Mouse (Mus musculus) urinary bladder, postnatal 4 days (tissue): ENCODE results near the gene Zfp866.

ENCODE experiments used
- DNase-seq, 2 experiments: peaks; one replicate each; pipeline ENCODE4 v3.0.0; 2021 to 2022; ENCODE audit warnings: low spot score in 2 of 2

The Zfp866 gene

DNA sequence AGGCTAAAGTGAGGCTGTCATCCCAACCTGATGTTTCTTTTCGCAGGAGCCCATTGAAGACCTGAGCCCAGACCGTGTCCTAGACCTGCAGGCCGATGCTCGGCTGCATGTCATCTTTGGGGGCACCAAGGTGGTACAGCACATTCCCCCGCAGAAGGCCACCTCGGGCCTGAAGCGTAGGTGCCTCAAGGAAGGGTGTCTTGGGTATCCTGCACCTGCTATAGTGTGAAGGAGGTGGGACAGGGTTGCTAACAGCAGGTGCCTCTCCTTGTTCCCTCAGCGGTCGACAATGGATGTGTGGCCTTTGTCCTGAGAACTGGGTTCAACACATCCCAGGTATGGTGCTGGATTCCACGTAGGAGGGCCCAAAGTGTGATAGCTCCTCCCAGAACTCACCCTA is 6.7 kb upstream of the Zfp866 start:
- peak in 1 of 2 experiments; percentile 56 for DNase-seq

GRCm38 (mm10) chr8:69796721-69797345 is 5.9 kb upstream of the Zfp866 start:
- peak; percentile 16 to 52 for DNase-seq

DNA sequence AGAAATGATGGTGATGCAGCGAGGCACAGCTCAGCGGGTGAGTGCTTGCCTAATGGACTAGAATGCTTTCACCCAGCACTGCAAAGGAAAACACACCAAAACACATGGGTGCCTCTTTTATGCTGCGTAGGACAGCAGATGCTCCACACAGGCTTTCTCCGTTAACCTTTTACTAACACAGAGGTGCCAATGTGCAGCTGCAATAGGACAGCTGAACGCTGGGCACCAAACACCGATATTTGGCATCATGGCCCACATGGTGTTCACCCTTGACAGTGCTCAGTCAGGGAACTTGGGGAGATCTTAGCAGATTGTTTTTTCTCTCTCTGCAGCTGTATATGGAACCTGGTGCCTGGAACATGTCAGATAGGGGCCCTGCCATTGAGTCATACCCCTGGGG is 3.9 kb upstream of the Zfp866 start:
- peak; percentile 5 to 42 for DNase-seq

- peak; percentile 16 to 56 for DNase-seq
These were observed 3.1 kb upstream of the Zfp866 start for GRCm38 (mm10) chr8:69794096-69794495.

DNA sequence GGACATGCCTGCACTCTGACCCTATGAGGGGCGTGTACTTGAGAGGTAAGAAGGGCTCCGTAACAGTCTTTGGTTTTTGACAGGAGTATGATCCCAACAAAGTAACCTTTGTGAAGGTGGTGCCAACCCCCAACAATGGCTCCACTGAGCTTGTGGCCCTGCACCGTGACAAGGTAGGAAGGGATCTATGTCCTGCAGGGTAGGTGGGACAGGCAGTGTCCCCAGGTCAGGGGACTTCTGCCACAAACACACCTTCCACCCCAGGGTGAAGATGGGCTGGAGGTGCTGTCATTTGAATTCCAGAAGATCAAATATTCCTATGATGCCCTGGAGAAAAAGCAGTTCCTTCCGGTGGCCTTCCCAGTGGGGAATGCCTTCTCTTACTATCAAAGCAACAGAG is 2.7 kb upstream of the Zfp866 start:
- peak; percentile 14 to 32 for DNase-seq

DNA sequence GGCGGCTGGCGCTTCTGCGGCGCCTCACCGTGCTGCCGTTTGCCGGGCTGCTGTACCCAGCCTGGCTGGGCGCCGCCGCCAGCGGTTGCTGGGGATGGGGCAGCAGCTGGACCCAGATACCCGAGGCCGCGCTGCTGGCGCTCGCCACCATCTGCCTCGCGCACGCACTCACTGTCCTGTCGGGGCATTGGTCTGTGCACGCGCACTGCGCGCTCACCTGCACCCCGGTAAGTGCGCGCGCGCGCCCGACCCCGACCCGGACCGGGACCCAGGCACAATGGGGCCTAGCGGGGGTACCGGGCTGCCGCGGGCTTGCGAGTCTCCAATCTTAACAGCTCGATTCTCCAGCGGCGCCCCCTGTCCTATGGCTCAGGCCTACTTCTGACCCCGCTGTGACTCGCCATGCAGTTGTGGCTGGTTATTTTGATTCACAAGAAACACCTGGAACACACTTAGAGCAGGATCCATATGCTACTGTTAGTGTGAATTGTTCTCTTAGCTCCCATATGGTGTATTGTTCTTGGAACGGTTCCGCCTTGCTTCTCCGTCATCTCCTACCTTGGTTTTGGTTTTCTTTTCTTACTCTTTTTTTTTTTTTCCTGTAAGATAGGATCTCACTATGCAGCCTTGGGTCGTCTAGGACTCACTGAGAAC is 564 bp upstream of the Zfp866 start:
- peak in 1 of 2 experiments; percentile 61 for DNase-seq

GRCm38 (mm10) chr8:69790364-69790763 is 614 bp downstream of the Zfp866 start:
- no peak for DNase-seq

DNA sequence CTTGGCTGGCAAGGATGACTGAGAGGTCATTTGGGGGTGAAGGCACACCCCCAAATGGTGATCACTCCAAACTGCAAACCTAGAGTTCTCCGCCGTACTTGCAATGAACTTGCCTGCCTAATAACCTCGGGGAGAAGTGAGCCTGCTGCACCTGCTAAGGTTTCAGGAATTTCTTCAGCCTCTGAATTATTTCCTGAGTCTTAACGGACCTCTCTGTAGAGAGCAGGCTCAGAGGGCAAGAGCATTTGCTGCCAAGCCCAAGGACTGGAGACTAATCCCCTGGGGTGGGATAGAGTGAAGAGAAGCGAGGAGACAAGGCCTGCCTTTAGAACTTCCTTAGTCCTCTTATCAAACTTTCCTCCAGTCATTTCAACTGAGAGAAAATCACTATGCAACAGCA is 1.2 kb downstream of the Zfp866 start:
- no peak for DNase-seq

- no peak for DNase-seq
These were observed 1.9 kb downstream of the Zfp866 start for GRCm38 (mm10) chr8:69789105-69789504.

DNA sequence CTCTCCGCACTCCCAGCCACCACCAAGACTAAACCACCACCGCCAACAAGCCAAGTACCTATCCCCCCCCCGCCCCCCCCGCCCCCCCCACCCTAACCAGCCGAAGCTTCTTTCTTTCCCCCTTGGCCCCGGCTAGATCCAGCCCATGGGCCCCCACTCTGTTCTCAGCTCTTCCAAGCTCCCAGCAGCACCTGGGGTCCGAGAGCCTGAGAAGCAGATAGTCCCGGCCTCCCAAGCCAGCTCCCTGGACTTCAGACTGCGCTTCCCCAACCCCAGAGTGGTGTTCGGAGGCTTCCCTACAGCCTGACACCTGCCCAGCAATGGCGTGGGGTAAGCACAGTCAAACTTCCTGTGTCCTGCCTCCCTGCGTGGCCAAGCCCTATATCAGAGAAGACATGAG is 13.9 kb downstream of the Zfp866 start:
- no peak for DNase-seq

DNA sequence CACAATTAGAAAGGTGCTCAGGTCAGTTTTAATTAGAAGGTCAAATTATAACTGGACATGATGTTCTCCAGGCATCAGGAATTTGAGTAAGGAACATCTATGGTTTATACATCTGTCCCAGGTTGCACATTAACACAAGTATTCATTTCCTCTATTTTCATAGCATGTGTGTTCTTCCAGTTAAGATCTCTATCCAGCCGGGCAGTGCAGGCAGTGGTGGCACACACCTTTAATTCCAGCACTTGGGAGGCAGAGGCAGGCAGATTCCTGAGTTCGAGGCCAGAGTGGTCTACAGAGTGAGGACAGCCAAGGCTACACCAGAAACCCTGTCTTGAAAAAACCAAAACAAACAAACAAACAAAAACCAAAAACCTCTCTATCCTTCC is 15.8 kb downstream of the Zfp866 start:
- DNase-seq: no peak

GRCm38 (mm10) chr8:69774503-69775148 is 16.4 kb downstream of the Zfp866 start, which contains the start of gene Gm20422:
Gene Gm20422 (minus strand): TSS chr8:69774886.
- peak; percentile 84 for DNase-seq

DNA sequence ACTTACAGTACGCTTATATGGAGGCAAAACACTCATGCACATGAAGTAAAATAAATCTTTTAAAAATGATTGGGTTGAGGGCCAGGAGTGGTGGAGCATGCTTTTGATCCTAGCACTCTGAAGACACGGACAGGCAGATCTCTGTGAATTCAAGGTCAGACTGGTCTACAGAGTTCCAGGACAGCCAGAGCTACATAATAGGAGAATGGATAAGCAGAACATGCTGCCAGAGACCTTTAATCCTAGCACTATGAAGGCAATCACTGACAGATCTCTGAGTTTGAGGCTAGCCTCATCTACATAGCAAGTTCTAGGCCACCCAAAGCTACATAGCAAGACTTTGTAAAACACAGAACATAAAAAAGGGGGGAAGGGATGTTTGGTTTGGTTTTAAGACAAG is 18.9 kb downstream of the Zfp866 start:
- DNase-seq: no peak

GRCm38 (mm10) chr8:69771221-69771620 is 19.8 kb downstream of the Zfp866 start:
- DNase-seq: no peak

DNA sequence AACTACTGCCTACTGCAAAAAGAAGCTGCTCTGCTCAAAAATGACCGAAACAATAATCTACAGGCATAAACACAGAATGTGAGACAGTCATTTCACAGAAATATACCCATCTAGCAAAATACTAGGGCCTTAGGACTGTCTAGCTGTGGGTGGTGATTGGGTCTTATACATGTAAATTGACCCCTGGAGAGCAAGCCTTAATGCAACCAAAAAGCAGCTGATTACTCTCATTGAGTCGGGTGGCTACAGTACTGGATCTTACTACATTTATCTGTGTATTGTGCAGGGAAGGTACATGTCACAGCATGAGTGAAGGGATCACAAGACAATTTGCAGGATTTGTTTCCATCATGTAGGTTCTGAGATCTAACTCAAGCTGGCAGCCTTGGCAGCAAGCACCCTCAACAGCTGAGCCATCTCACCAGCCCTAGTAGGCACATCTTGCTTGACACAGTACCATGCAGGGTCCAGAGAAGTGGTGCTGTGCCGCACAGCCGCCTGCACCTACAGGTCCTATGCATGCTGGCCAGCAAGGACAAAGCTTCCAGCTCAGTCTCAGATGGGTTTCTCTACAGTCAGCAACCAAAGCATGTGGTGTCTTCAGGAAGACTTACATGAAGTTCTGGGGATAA is 29.0 kb downstream of the Zfp866 start:
- no peak for DNase-seq

- no peak for DNase-seq
These were observed 32.7 kb downstream of the Zfp866 start for GRCm38 (mm10) chr8:69758316-69758715.

DNA sequence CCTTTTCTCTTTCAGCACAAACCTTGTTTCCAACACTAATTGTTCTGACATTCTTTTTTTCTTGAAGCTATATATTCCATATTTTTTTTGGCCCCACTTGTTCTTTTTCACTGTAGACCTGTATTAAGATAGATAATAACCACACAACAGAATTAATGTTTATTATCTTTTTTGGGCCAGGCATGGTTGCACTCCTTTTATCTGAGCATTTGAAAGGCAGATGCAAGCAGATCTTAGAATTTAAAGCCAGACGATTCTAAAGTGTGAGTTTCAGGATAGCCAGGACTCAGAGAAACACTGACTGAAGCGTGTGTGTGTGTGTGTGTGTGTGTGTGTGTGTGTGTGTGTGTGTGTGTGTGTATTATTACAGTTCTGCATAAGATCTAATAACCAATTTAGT is 38.5 kb downstream of the Zfp866 start:
- DNase-seq: no peak

- peak; percentile 92 to 95 for DNase-seq
These were observed 41.2 kb downstream of the Zfp866 start, which contains the start of gene Zfp963 for GRCm38 (mm10) chr8:69749544-69750454. Gene Zfp963 (minus strand): TSS chr8:69749970.

DNA sequence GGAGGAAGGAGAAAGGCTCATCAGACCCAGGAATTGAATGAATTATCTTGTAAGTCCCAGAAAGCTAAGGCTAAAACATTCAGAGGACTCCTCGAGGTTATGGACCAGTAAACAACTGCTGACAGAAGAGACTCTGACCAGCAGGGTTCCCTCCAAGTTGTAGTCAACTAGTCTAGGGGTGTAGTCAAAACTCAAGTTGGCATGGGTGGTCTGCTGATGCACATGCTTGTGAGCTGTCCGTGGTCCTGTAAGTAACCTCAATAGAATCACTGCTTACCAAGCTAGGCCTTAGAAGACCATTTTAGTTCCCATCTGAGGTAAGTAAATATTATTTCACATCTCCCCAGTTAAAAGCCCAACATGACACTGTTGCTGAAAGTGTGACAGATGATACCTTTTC is 49.7 kb downstream of the Zfp866 start:
- DNase-seq: no peak

DNA sequence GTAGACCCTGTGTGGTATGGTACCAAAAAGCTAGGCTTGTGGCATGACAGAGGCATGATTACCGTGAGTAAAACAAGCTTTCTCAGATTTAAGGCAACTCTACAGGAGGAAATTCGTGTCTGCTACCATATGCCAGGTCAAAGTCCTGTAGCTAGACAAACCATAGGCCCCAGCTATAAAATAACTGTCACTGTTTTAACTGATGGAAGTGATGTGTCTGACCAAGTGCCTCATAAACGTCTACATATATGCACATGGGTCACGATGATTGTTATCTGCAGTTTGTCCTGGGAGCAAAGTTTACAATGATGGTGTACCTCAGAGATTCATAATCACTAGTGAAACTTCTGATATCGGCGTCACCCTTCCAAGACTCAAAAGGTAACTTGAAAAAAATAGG is 50.2 kb downstream of the Zfp866 start:
- DNase-seq: no peak

- DNase-seq: no peak
These were observed 55.5 kb downstream of the Zfp866 start for GRCm38 (mm10) chr8:69735495-69735894.

DNA sequence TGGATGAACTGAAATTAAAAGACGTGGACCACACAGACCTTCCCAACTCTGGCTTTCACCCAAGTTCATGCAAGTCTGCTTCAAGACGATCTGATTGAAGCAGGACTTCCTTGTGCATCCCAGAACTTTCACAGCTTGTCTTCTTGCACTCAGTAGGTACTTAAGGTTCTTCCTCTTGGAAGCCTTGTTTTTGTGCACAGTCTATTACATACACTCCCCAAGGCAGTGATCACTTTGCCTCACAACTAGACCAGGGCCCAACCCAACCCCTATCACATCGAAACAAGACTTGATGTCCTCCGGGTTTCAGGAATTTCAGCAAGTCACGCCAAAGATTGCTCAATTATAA is 73.8 kb downstream of the Zfp866 start:
- no peak for DNase-seq
